Mouse (Mus musculus): ENCODE results near the gene Layn. TPM values are rescaled to one million over a fixed set of nuclear protein-coding genes. Genes with fewer than 3 reads are reported as not detected.

Layn gene
- polyA plus RNA-seq, 1 experiment: 16.2 TPM

DNA sequence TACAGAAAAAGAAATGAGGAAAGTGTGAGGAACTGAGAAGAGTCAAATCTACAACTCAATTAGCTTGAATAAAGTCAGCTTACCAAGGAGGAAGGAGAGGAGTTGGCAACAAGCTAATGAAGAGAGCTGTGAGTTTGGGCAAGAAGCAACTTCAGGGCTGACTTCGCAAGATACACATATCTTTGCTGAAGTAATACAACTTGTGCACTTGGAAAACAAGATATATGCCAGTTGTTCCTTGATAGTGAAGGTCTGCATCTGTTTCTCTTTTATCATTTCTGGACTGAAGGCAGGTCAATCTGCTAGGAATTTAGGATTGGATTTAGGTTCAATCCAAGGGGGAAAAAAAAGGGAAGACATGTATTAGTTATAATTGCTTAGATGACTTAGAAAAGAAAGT, 63.2 kb downstream of the Layn start:
- Histone ChIP-seq H3K36me3 (replicated peaks; ENCODE audit: low read length) (no peaks in the 10 kb centered on the region), H3K9me3 (no peaks in the 10 kb centered on the region), H3K27me3 (replicated peaks) (no peaks in the 10 kb centered on the region), H3K4me1 (peaks cover 32% of the 10 kb centered on the region), H3K4me3 (replicated peaks) (no peak overlapping the region)
- TF ChIP-seq FLI1 (IDR thresholded peaks at IDR 0.05; ENCODE audit: low read length): no peak
- TF ChIP-seq GATA1 (IDR thresholded peaks at IDR 0.05; ENCODE audit: borderline replicate concordance, low read length): no peak

DNA sequence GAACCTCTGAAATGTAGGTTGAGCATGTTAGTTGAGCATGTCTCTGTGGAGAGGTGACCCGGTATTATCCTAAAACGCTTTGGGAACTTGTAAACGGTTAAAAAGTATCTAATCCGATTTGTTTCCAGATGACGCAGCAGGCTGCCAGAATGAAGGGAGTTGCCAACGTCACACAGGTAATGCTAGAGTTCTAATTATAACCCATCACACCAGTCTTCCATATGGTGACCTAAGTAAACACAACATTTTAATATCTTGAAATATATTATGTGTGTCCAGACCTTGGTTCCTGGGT, 67.3 kb downstream of the Layn start:
- H3K4me3 ChIP-seq (replicated peaks): peak overlapping the region; percentile 91

DNA sequence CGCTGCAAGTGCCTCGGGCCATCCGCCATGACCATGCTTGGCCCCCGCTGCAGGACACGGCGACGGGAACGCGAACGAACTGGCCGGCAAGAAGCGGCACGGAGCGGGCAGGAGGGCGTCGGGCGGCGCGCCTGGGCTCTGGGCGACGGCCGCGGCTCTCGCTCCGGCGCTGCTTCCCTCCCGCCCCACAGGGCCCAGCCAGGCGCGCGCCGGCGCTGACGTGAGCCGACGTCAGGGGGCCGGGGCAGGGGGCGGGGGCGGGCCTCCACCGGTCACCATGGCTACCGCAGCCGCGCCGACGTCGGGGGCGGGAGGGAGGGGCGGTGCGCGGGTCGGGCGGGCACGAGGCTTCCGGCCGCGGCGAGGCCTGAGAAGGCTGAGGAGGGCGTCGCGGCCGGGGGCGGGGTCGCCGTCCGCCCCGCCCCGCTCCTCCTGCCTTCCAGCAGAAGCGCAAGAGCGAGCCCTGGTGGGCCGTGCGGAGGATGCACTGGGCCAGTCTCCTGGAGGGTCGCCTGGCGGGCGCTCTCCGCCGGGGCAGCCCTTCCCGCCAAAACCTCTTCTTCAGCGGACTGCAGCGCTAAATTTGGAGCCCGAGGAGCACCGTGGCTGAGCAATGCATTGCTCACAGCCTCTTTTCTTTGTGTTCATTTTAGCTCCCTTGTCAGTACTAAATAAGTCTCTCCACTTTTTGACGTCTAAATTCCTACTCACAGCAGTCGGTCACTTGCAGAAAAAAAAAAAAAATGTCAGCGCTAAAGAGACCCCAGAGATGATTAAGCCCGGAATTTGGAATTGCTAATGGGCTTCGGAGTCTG, 67.8 kb downstream of the Layn start, which contains the start of gene Sik2:
Gene Sik2 (minus strand): TSS at position 233 of the 815 bp plus-strand sequence.
- H3K4me1 ChIP-seq: peaks cover 33% of the 10 kb centered on the region
- TF ChIP-seq FLI1 (IDR thresholded peaks at IDR 0.05; ENCODE audit: low read length): no peak
- no peak for TF ChIP-seq GATA1 (IDR thresholded peaks at IDR 0.05; ENCODE audit: borderline replicate concordance, low read length)

More for the DNA sequence above, 67.3 kb downstream of the Layn start:
- Histone ChIP-seq H3K36me3 (replicated peaks; ENCODE audit: low read length) (no peaks in the 10 kb centered on the region), H3K4me1 (peaks cover 33% of the 10 kb centered on the region), H3K27me3 (replicated peaks) (no peaks in the 10 kb centered on the region), H3K9me3 (no peaks in the 10 kb centered on the region)
- TF ChIP-seq GATA1 (IDR thresholded peaks at IDR 0.05; ENCODE audit: borderline replicate concordance, low read length) (no peak), FLI1 (IDR thresholded peaks at IDR 0.05; ENCODE audit: low read length) (no peak)

DNA sequence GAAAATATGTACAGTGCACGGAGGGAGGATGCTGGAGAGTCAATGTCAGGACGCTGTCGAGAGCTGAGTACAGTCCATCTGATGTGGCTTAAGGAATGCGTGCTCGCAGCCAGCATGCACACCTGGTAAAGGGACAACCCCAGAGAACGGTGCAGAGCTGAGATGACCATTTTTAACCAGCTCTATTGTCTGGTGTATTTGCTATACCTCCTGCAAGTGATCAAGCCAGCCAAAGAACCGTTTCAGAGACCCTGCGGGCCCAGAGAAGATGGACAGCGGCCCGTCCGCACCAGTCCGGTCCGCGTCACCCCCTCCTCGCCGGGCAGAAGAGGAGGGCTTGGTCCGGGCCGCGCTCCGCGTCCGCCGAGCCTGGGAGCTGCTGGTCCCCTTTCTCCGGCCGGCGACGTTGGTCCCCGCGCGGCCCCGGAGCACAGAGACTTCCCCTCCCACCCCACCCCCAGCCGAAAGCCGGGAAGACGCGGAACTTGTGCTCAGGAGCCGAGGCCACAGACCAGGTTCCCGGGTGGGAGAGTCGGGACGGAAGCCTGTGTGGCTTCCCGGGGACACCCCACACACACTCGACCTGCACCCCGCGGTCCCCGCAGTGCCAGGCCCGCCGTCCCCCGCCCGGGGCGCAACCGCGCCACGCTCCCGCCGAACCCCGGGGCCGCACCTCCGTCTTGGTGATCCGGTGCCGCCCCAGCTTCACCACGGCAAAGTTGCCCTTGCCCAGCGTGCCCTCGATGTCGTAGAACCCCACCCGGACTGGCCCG, 68.6 kb downstream of the Layn start:
- Histone ChIP-seq H3K4me3 (replicated peaks) (peak overlapping the region; percentile 99), H3K27me3 (replicated peaks) (no peaks in the 10 kb centered on the region), H3K9me3 (no peaks in the 10 kb centered on the region), H3K4me1 (peaks cover 28% of the 10 kb centered on the region), H3K36me3 (replicated peaks; ENCODE audit: low read length) (no peaks in the 10 kb centered on the region)
- TF ChIP-seq FLI1 (IDR thresholded peaks at IDR 0.05; ENCODE audit: low read length): no peak
- TF ChIP-seq GATA1 (IDR thresholded peaks at IDR 0.05; ENCODE audit: borderline replicate concordance, low read length): no peak

More for the DNA sequence above, 67.8 kb downstream of the Layn start, which contains the start of gene Sik2:
- Histone ChIP-seq H3K4me3 (replicated peaks) (peak within 1 kb of the TSS; percentile 99), H3K36me3 (replicated peaks; ENCODE audit: low read length) (no peaks in the 10 kb centered on the region), H3K27me3 (replicated peaks) (no peaks in the 10 kb centered on the region), H3K9me3 (no peaks in the 10 kb centered on the region)

DNA sequence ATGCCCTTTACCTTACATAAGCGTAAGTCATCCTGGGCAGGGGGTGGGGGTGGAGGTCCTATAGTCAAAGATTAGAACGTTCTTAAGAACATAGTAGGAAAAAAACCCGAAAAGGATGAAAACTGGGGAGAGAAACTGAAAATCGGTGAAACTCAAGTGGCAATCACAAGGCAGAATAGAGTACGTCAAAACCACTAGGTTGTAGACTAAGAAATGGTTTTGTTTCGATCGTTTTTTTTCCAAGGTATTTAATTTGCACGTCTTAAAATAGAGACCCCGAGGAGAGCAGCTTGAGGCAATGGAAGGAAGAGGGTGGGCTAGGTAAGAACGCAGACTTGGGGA, 69.2 kb downstream of the Layn start:
- Histone ChIP-seq H3K36me3 (replicated peaks; ENCODE audit: low read length) (no peaks in the 10 kb centered on the region), H3K27me3 (replicated peaks) (no peaks in the 10 kb centered on the region), H3K4me3 (replicated peaks) (peak overlapping the region; percentile 99), H3K9me3 (no peaks in the 10 kb centered on the region), H3K4me1 (peaks cover 24% of the 10 kb centered on the region)
- TF ChIP-seq GATA1 (IDR thresholded peaks at IDR 0.05; ENCODE audit: borderline replicate concordance, low read length) (no peak), FLI1 (IDR thresholded peaks at IDR 0.05; ENCODE audit: low read length) (no peak)

DNA sequence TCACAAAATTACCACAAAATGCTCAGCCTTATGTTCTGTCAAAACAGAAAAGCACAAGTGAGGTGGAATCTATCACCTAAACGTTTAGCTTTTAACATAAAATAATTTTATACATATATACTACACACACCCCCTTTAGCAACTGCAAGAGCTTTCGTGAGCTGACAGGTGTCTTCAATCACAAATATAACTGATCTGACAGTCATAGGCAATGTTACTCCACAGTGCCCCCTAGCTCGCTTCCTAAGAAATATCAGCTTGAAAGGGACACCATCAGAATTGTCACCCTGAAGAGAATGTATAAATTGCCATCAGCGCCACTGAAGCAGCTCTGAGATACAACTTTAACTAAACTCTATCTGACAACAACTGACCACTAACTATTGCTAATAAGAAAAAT, 70.0 kb downstream of the Layn start:
- peaks cover 28% of the 10 kb centered on the region for H3K4me1 ChIP-seq
- no peaks in the 10 kb centered on the region for H3K9me3 ChIP-seq
- peak overlapping the region; percentile 99 for H3K4me3 ChIP-seq (replicated peaks)
- no peaks in the 10 kb centered on the region for H3K36me3 ChIP-seq (replicated peaks; ENCODE audit: low read length)
- no peak for TF ChIP-seq GATA1 (IDR thresholded peaks at IDR 0.05; ENCODE audit: borderline replicate concordance, low read length)
- no peak for TF ChIP-seq FLI1 (IDR thresholded peaks at IDR 0.05; ENCODE audit: low read length)
- no peaks in the 10 kb centered on the region for H3K27me3 ChIP-seq (replicated peaks)

Other genes with a start within 250 kb of the Layn start
- 1.4 and 1.9 TPM in 2 replicates for gene Ppp2r1b, start 231.8 kb downstream of the Layn start, polyA plus RNA-seq (2012; ENCODE audit: insufficient read depth, low replicate concordance)
- gene Sik2, start 68.0 kb downstream of the Layn start, polyA plus RNA-seq (2012; ENCODE audit: insufficient read depth, low replicate concordance): 0.77 and 3.3 TPM in 2 replicates
- gene Btg4, start 16.2 kb downstream of the Layn start, polyA plus RNA-seq (2012; ENCODE audit: insufficient read depth, low replicate concordance): not detected in 2 replicates
- gene 4833427G06Rik, start 25.0 kb upstream of the Layn start, polyA plus RNA-seq (2012; ENCODE audit: insufficient read depth, low replicate concordance): not detected in 2 replicates
- gene Gm32742, start 88.4 kb upstream of the Layn start, polyA plus RNA-seq (2012; ENCODE audit: insufficient read depth, low replicate concordance): 0.01 TPM in 1 of 2 replicates, not detected in the other
- gene Pou2af1, start 136.6 kb upstream of the Layn start, polyA plus RNA-seq (2012; ENCODE audit: insufficient read depth, low replicate concordance): not detected in 2 replicates
- gene Colca2, start 201.5 kb upstream of the Layn start, polyA plus RNA-seq (2012; ENCODE audit: insufficient read depth, low replicate concordance): not detected in 2 replicates